Comparison of ENCODE assay signal across 7 mouse cellular contexts in the genomic region with DNA sequence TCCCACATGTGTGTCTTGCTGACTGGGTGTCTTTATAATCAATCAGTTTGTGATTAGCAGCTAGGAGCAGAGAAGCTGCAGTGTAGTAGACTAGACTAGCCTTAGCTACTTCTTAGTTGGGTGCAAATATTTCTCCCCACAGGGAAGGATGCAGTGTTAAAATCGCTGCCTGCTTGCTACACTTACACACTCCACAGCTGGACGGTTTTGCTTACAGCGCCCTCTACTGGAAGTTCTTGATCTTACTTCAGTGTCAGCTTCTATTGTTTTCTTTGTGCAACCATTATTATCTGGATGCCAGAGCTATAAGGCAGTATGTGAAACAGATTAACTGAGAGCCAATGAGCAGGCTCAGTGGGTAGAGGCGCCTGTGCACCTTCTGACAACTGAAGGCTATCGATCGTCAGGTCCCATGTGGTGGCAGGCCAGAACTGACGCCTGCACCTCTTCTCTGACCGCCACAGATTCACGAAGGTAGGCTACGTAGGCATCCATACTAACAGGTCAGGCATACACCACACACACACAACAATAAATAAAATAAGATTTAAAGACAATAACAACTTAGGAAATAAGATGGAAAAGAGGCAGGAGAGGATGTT. TPM values are rescaled to one million over a fixed set of nuclear protein-coding genes. Genes with fewer than 3 reads are reported as not detected.
DNase-seq lines count a peak whose midpoint lies in the region; ATAC-seq and TF ChIP-seq lines count a peak whose summit lies in the region.

No protein-coding gene starts in this region.

- H3K27me3 ChIP-seq in forebrain, embryonic 16.5 days (replicated peaks; ENCODE audit: control insufficient read depth, insufficient read depth, low read length) = no peaks in the 10 kb centered on the region
- H3K27me3 ChIP-seq in liver, embryonic 11.5 days (replicated peaks; ENCODE audit: control insufficient read depth, insufficient read depth, low read length) = no peaks in the 10 kb centered on the region
- H3K27me3 ChIP-seq in neural tube, embryonic 14.5 days (ENCODE audit: control insufficient read depth, insufficient read depth, low read length) = no peaks in the 10 kb centered on the region

- WGBS in bone marrow, adult 2 months = 66% methylated on average over 10 of the region's 10 CpGs
- 61% methylated on average over 10 of the region's 10 CpGs for whole genome bisulfite sequencing in forebrain, embryonic 16.5 days
- 63% methylated on average over 10 of the region's 10 CpGs for WGBS in liver, embryonic 11.5 days
- 65% methylated on average over 10 of the region's 10 CpGs for WGBS in neural tube, embryonic 14.5 days

- TF ChIP-seq CTCF in bone marrow, adult 2 months (IDR thresholded peaks at IDR 0.05; ENCODE audit: control insufficient read depth, insufficient read depth, low read length) = peak; percentile 35

- peak; percentile 10 for DNase-seq in right cerebral cortex, postnatal 14 days
- DNase-seq in right cerebral cortex, postnatal 36 days (ENCODE audit: low spot score in 2 of 2) = no peak
- no peak for DNase-seq in liver, embryonic 11.5 days (ENCODE audit: low spot score)
- DNase-seq in heart, adult 9 months (ENCODE audit: low spot score in 2 of 2) = no peak

- no peaks in the 10 kb centered on the region for H3K36me3 ChIP-seq in forebrain, embryonic 16.5 days (ENCODE audit: control insufficient read depth, insufficient read depth)
- H3K36me3 ChIP-seq in liver, embryonic 11.5 days (ENCODE audit: control insufficient read depth, insufficient read depth, low read length) = no peaks in the 10 kb centered on the region; the same call in 1 of the 2 replicates
- H3K36me3 ChIP-seq in neural tube, embryonic 14.5 days (ENCODE audit: control insufficient read depth, insufficient read depth, low read length) = no peaks in the 10 kb centered on the region

- H3K9ac ChIP-seq in forebrain, embryonic 16.5 days (replicated peaks; ENCODE audit: low read depth, low read length) = no peak overlapping the region
- no peak overlapping the region for H3K9ac ChIP-seq in liver, embryonic 11.5 days (ENCODE audit: low read depth, low read length)
- no peak overlapping the region for H3K9ac ChIP-seq in neural tube, embryonic 14.5 days (replicated peaks; ENCODE audit: low read depth, low read length)

- no peak overlapping the region for H3K27ac ChIP-seq in bone marrow, adult 2 months (ENCODE audit: control insufficient read depth, insufficient read depth, low read depth, low read length, poor library complexity)
- no peak overlapping the region for H3K27ac ChIP-seq in forebrain, embryonic 16.5 days (ENCODE audit: low read length)
- H3K27ac ChIP-seq in liver, embryonic 11.5 days (ENCODE audit: low read depth, low read length) = no peak overlapping the region
- H3K27ac ChIP-seq in neural tube, embryonic 14.5 days (ENCODE audit: low read depth, low read length) = no peak overlapping the region

- H3K4me1 ChIP-seq in bone marrow, adult 2 months (ENCODE audit: control insufficient read depth, insufficient read depth, low read length) = no peaks in the 10 kb centered on the region
- H3K4me1 ChIP-seq in forebrain, embryonic 16.5 days (replicated peaks; ENCODE audit: control insufficient read depth, insufficient read depth, low read length) = no peaks in the 10 kb centered on the region
- no peaks in the 10 kb centered on the region for H3K4me1 ChIP-seq in liver, embryonic 11.5 days (replicated peaks; ENCODE audit: control insufficient read depth, insufficient read depth, low read length)
- no peaks in the 10 kb centered on the region for H3K4me1 ChIP-seq in neural tube, embryonic 14.5 days (ENCODE audit: control insufficient read depth, insufficient read depth, low read length)

- H3K9me3 ChIP-seq in forebrain, embryonic 16.5 days (ENCODE audit: control insufficient read depth, low read length) = no peaks in the 10 kb centered on the region
- no peaks in the 10 kb centered on the region for H3K9me3 ChIP-seq in liver, embryonic 11.5 days (ENCODE audit: control insufficient read depth, low read length)
- no peaks in the 10 kb centered on the region for H3K9me3 ChIP-seq in neural tube, embryonic 14.5 days (ENCODE audit: control insufficient read depth, low read length)

- peak; percentile 69 for ATAC-seq in forebrain, embryonic 16.5 days
- ATAC-seq in liver, embryonic 11.5 days (replicated peaks; ENCODE audit: low FRiP score) = peak; percentile 53
- peak; percentile 63; the same call in 1 of the 2 replicates for ATAC-seq in neural tube, embryonic 14.5 days (ENCODE audit: low read depth)

- no peak overlapping the region for H3K4me2 ChIP-seq in forebrain, embryonic 16.5 days (ENCODE audit: low read length)
- no peak overlapping the region for H3K4me2 ChIP-seq in liver, embryonic 11.5 days
- H3K4me2 ChIP-seq in neural tube, embryonic 14.5 days (ENCODE audit: low read depth, low read length) = no peak overlapping the region

- no peak overlapping the region for H3K4me3 ChIP-seq in bone marrow, adult 2 months (replicated peaks; ENCODE audit: control insufficient read depth, low read depth, low read length)
- no peak overlapping the region for H3K4me3 ChIP-seq in forebrain, embryonic 16.5 days (replicated peaks; ENCODE audit: low read length)
- H3K4me3 ChIP-seq in liver, embryonic 11.5 days (ENCODE audit: low read depth, low read length) = no peak overlapping the region
- H3K4me3 ChIP-seq in neural tube, embryonic 14.5 days (ENCODE audit: low read depth, low read length) = no peak overlapping the region

- TF ChIP-seq POLR2A in bone marrow, adult 2 months (IDR thresholded peaks at IDR 0.05; ENCODE audit: borderline replicate concordance, control insufficient read depth, low read depth, low read length) = no peak

RNA-seq across cellular contexts. Expression of a gene that starts 6.1 kb away (rescaled TPM):
- polyA plus RNA-seq in bone marrow, adult 2 months (2011; ENCODE audit: insufficient read depth, insufficient read length, low replicate concordance, missing spikeins) = 15.8 and 19.3 TPM in 2 replicates
- 48.5 and 51.6 TPM in 2 replicates for polyA plus RNA-seq in forebrain, embryonic 16.5 days (2015; fragmentation: Nextera tagmentation; extraction: Ambion mirVana)
- 45.2 and 50.5 TPM in 2 replicates for polyA plus RNA-seq in liver, embryonic 11.5 days (2014; fragmentation: Nextera tagmentation; extraction: Ambion mirVana)
- 34.3 and 45.4 TPM in 2 replicates for polyA plus RNA-seq in neural tube, embryonic 14.5 days (2014; fragmentation: Nextera tagmentation; extraction: Ambion mirVana)

RNA-seq across cellular contexts. Expression of a gene that starts 6.5 kb away (rescaled TPM):
- polyA plus RNA-seq in bone marrow, adult 2 months (2011; ENCODE audit: insufficient read depth, insufficient read length, low replicate concordance, missing spikeins) = 2.4 and 5.7 TPM in 2 replicates
- polyA plus RNA-seq in forebrain, embryonic 16.5 days (2015; fragmentation: Nextera tagmentation; extraction: Ambion mirVana) = 13.4 and 13.7 TPM in 2 replicates
- 13.1 and 13.3 TPM in 2 replicates for polyA plus RNA-seq in liver, embryonic 11.5 days (2014; fragmentation: Nextera tagmentation; extraction: Ambion mirVana)
- 19.1 and 21.5 TPM in 2 replicates for polyA plus RNA-seq in neural tube, embryonic 14.5 days (2014; fragmentation: Nextera tagmentation; extraction: Ambion mirVana)
